Mouse (Mus musculus): ENCODE results near the gene Nt5c. TPM values are rescaled to one million over a fixed set of nuclear protein-coding genes. Genes with fewer than 3 reads are reported as not detected.

Nt5c gene
- 133 and 179 TPM in 2 replicates for polyA plus RNA-seq (2012; ENCODE audit: low replicate concordance)

GRCm38 (mm10) chr11:115491356-115492083 is at the start of gene Nt5c:
Nt5c (minus strand) TSS chr11:115491862.

GRCm38 (mm10) chr11:115536038-115536681 is 44.5 kb upstream of the Nt5c start, which contains the start of gene Sumo2:
Sumo2 (minus strand) TSS chr11:115536276.

GRCm38 (mm10) chr11:115514238-115514663 is 22.6 kb upstream of the Nt5c start, which contains the start of gene Jpt1:
Jpt1 (minus strand) TSS chr11:115514387.

GRCm38 (mm10) chr11:115475025-115475757 is 16.5 kb downstream of the Nt5c start, which contains the start of gene Armc7:
Armc7 (plus strand) TSS chr11:115475667.

DNA sequence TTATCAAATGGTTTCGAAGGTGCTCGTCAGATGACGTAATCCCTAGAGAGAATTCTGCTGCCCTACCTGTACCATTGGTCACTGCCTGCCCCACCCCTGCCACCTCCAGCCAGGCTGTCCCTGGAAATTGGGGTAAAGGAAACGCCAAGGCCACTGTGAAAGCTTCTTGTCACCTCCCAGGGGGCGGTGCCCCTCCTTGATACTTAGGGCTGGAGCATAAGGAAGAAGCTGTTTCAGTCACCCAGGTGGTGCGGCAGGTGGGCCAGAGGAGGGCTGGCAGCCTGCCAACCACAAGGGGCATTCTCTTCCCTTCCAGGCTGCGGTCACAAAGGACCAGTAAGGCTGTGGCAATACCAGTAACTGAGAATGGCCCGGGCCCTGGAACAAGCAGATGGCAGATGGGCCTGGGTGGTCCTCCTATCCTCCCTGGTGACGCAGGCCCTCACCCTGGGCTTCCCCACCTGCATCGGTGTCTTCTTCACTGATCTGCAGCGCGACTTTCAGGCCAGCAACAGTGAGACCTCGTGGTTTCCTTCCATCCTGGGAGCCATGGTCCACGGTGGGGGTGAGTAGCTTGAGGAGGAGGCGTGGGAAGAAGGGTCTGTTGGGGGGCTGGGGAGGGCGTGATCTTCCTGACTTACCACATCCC is 29.3 kb downstream of the Nt5c start, which contains the start of gene Slc16a5:
Slc16a5 (plus strand) TSS at position 232 of the 649 bp plus-strand sequence.

Other genes with a start within 250 kb of the Nt5c start
- gene Grin2c, start 224.6 kb downstream of the Nt5c start, polyA plus RNA-seq (2012; ENCODE audit: low replicate concordance) = 0.73 and 1.1 TPM in 2 replicates
- gene Fdxr, start 214.8 kb downstream of the Nt5c start, polyA plus RNA-seq (2012; ENCODE audit: low replicate concordance) = 27.3 and 45.0 TPM in 2 replicates
- gene Fads6, start 194.2 kb downstream of the Nt5c start, polyA plus RNA-seq (2012; ENCODE audit: low replicate concordance) = 0.40 and 0.51 TPM in 2 replicates
- not detected in 2 replicates for gene Otop2, start 184.7 kb downstream of the Nt5c start, polyA plus RNA-seq (2012; ENCODE audit: low replicate concordance)
- gene Ush1g, start 169.8 kb downstream of the Nt5c start, polyA plus RNA-seq (2012; ENCODE audit: low replicate concordance) = 0.42 TPM in 1 of 2 replicates, not detected in the other
- gene Otop3, start 157.1 kb downstream of the Nt5c start, polyA plus RNA-seq (2012; ENCODE audit: low replicate concordance) = 0.04 and 0.09 TPM in 2 replicates
- gene Hid1, start 124.1 kb downstream of the Nt5c start, polyA plus RNA-seq (2012; ENCODE audit: low replicate concordance) = 9.7 and 10.9 TPM in 2 replicates
- 0.38 and 0.57 TPM in 2 replicates for gene Cdr2l, start 109.9 kb downstream of the Nt5c start, polyA plus RNA-seq (2012; ENCODE audit: low replicate concordance)
- 47.1 and 50.2 TPM in 2 replicates for gene Mrpl58, start 88.1 kb downstream of the Nt5c start, polyA plus RNA-seq (2012; ENCODE audit: low replicate concordance)
- 10.1 and 103 TPM in 2 replicates for gene Atp5h, start 71.9 kb downstream of the Nt5c start, polyA plus RNA-seq (2012; ENCODE audit: low replicate concordance)
- gene Kctd2, start 71.7 kb downstream of the Nt5c start, polyA plus RNA-seq (2012; ENCODE audit: low replicate concordance) = 29.7 and 94.9 TPM in 2 replicates
- 0.07 TPM in 1 of 2 replicates, not detected in the other for gene Trim80, start 51.3 kb downstream of the Nt5c start, polyA plus RNA-seq (2012; ENCODE audit: low replicate concordance)
- 5.6 and 10.2 TPM in 2 replicates for gene Slc16a5, start 29.4 kb downstream of the Nt5c start, polyA plus RNA-seq (2012; ENCODE audit: low replicate concordance)
- 137 and 301 TPM in 2 replicates for gene Armc7, start 16.2 kb downstream of the Nt5c start, polyA plus RNA-seq (2012; ENCODE audit: low replicate concordance)
- gene Jpt1, start 22.5 kb upstream of the Nt5c start, polyA plus RNA-seq (2012; ENCODE audit: low replicate concordance) = 264 and 267 TPM in 2 replicates
- gene Sumo2, start 44.4 kb upstream of the Nt5c start, polyA plus RNA-seq (2012; ENCODE audit: low replicate concordance) = 92.3 and 235 TPM in 2 replicates
- gene Nup85, start 72.6 kb upstream of the Nt5c start, polyA plus RNA-seq (2012; ENCODE audit: low replicate concordance) = 7.0 and 16.9 TPM in 2 replicates
- gene Mrps7, start 112.1 kb upstream of the Nt5c start, polyA plus RNA-seq (2012; ENCODE audit: low replicate concordance) = 21.2 and 30.2 TPM in 2 replicates
- 106 and 161 TPM in 2 replicates for gene Gga3, start 112.2 kb upstream of the Nt5c start, polyA plus RNA-seq (2012; ENCODE audit: low replicate concordance)
- 92.1 and 155 TPM in 2 replicates for gene Mif4gd, start 121.1 kb upstream of the Nt5c start, polyA plus RNA-seq (2012; ENCODE audit: low replicate concordance)
- gene Slc25a19, start 136.4 kb upstream of the Nt5c start, polyA plus RNA-seq (2012; ENCODE audit: low replicate concordance) = 71.6 and 118 TPM in 2 replicates
- gene Grb2, start 216.7 kb upstream of the Nt5c start, polyA plus RNA-seq (2012; ENCODE audit: low replicate concordance) = 109 and 136 TPM in 2 replicates

All from hematopoietic multipotent progenitor cell, adult 10-12 weeks (in vitro differentiated cells).